Mouse (Mus musculus) heart, embryonic 11.5 days (tissue): ENCODE data around the gene Acod1. TPM values are rescaled to one million over a fixed set of nuclear protein-coding genes. Genes with fewer than 3 reads are reported as not detected.

ENCODE experiments used
- ATAC-seq: fragments of 200-750 bp; cut with Nextera tagmentation; replicated peaks from 2 replicates; pipeline ENCODE4 v1.8.0; 2017; ENCODE audit warnings: moderate library complexity; ENCODE audit not compliant: insufficient number of reproducible peaks, low FRiP score, low TSS enrichment
- H3K27ac ChIP-seq: fragments of 300-500 bp; sonication (generic); 2 replicates; pipeline ENCODE4 v1.5.1; 2014; ENCODE audit warnings: mild to moderate bottlenecking, low read depth, low read length
- H3K27me3 ChIP-seq: fragments of 300-500 bp; sonication (generic); 2 replicates; pipeline ENCODE4 v1.6.1; 2014; ENCODE audit warnings: mild to moderate bottlenecking, low read length, mixed read lengths; ENCODE audit not compliant: control insufficient read depth, insufficient read depth
- H3K36me3 ChIP-seq: fragments of 300-500 bp; sonication (generic); 2 replicates; pipeline ENCODE4 v1.6.1; 2014; ENCODE audit warnings: mild to moderate bottlenecking, low read length, moderate library complexity, mixed read lengths; ENCODE audit not compliant: control insufficient read depth, insufficient read depth
- H3K4me1 ChIP-seq: fragments of 300-500 bp; sonication (generic); 2 replicates; pipeline ENCODE4 v1.6.1; 2014; ENCODE audit warnings: low read length; ENCODE audit not compliant: control insufficient read depth, insufficient read depth
- H3K4me2 ChIP-seq: fragments of 300-500 bp; sonication (generic); 2 replicates; pipeline ENCODE4 v1.6.1; 2014; ENCODE audit warnings: mild to moderate bottlenecking, moderate library complexity
- H3K4me3 ChIP-seq: fragments of 300-500 bp; sonication (generic); 2 replicates; pipeline ENCODE4 v1.5.1; 2014; ENCODE audit warnings: low read depth, low read length
- H3K9ac ChIP-seq: fragments of 300-500 bp; sonication (generic); 2 replicates; pipeline ENCODE4 v1.6.1; 2014; ENCODE audit warnings: mild to moderate bottlenecking, low read depth, low read length, moderate library complexity
- H3K9me3 ChIP-seq: fragments of 300-500 bp; sonication (generic); replicated peaks from 2 replicates; pipeline ENCODE4 v1.6.1; 2016; ENCODE audit warnings: low read length; ENCODE audit not compliant: control insufficient read depth
- WGBS: fragments of 180-500 bp; shearing (Covaris S2); extraction: QIAGEN DNeasy Blood & Tissue Kit; methylation state at CpG from one replicate; pipeline ENCODE4 v1.1.7; 2014; ENCODE audit not compliant: insufficient replicate concordance; 5-methylcytosine and 5-hydroxymethylcytosine counted together
- polyA plus RNA-seq: library from polyadenylated mRNA; unstranded; fragments of >200 nt; fragmentation: Nextera tagmentation; extraction: Ambion mirVana; gene quantifications from 2 replicates; pipeline ENCODE4 v1.2.1, GENCODE M21; 2014

The Acod1 gene
- polyA plus RNA-seq, 1 experiment from 2014 or later: not detected

GRCm38 (mm10) chr14:103078006-103078912 lies 31.5 kb downstream of the Acod1 start:
- WGBS: 87% methylated on average over 16 of the region's 16 CpGs
- H3K36me3 ChIP-seq: peaks cover 5% of the 10 kb centered on the region; the same call in 1 of the 2 replicates
- no peak overlapping the region for H3K4me2 ChIP-seq
- H3K9me3 ChIP-seq: no peaks in the 10 kb centered on the region
- no peak for ATAC-seq
- no peak overlapping the region for H3K9ac ChIP-seq
- H3K27ac ChIP-seq: no peak overlapping the region
- H3K27me3 ChIP-seq: no peaks in the 10 kb centered on the region
- no peaks in the 10 kb centered on the region for H3K4me1 ChIP-seq
- H3K4me3 ChIP-seq: no peak overlapping the region

- WGBS: 82% methylated on average over 9 of the region's 9 CpGs
- Histone ChIP-seq H3K36me3 (peaks cover 5% of the 10 kb centered on the region; the same call in 1 of the 2 replicates), H3K4me2 (no peak overlapping the region), H3K4me1 (no peaks in the 10 kb centered on the region), H3K4me3 (no peak overlapping the region), H3K9me3 (no peaks in the 10 kb centered on the region), H3K9ac (no peak overlapping the region), H3K27me3 (no peaks in the 10 kb centered on the region), H3K27ac (no peak overlapping the region)
- ATAC-seq: no peak
These were observed 32.6 kb downstream of the Acod1 start for GRCm38 (mm10) chr14:103079209-103079977.

GRCm38 (mm10) chr14:103085840-103086533 lies 39.2 kb downstream of the Acod1 start:
- H3K27ac ChIP-seq: no peak overlapping the region
- H3K4me3 ChIP-seq: no peak overlapping the region
- no peaks in the 10 kb centered on the region for H3K9me3 ChIP-seq
- no peak overlapping the region for H3K9ac ChIP-seq
- H3K4me1 ChIP-seq: no peaks in the 10 kb centered on the region
- H3K36me3 ChIP-seq: peaks cover 19% of the 10 kb centered on the region
- no peaks in the 10 kb centered on the region for H3K27me3 ChIP-seq
- ATAC-seq: no peak
- 80% methylated on average over 1 of the region's 1 CpGs for WGBS
- H3K4me2 ChIP-seq: no peak overlapping the region

GRCm38 (mm10) chr14:103086671-103087324 lies 40.0 kb downstream of the Acod1 start:
- Histone ChIP-seq H3K27me3 (no peaks in the 10 kb centered on the region), H3K36me3 (peaks cover 19% of the 10 kb centered on the region), H3K27ac (0 out of 2 replicates have a peak overlapping the region, but pooled peaks have one; percentile 35), H3K9me3 (no peaks in the 10 kb centered on the region), H3K9ac (no peak overlapping the region), H3K4me3 (no peak overlapping the region), H3K4me2 (no peak overlapping the region), H3K4me1 (no peaks in the 10 kb centered on the region)
- 84% methylated on average over 4 of the region's 4 CpGs for WGBS
- ATAC-seq: peak; percentile 71

- H3K4me1 ChIP-seq: no peaks in the 10 kb centered on the region
- no peak overlapping the region for H3K4me2 ChIP-seq
- no peak overlapping the region for H3K9ac ChIP-seq
- peaks cover 17% of the 10 kb centered on the region for H3K36me3 ChIP-seq
- 62% methylated on average over 5 of the region's 5 CpGs for WGBS
- no peak overlapping the region for H3K4me3 ChIP-seq
- H3K9me3 ChIP-seq: no peaks in the 10 kb centered on the region
- no peak overlapping the region for H3K27ac ChIP-seq
- H3K27me3 ChIP-seq: no peaks in the 10 kb centered on the region
- ATAC-seq: no peak
These were observed 41.1 kb downstream of the Acod1 start for GRCm38 (mm10) chr14:103087846-103088245.

GRCm38 (mm10) chr14:103088624-103089023 lies 41.8 kb downstream of the Acod1 start:
- H3K4me3 ChIP-seq: no peak overlapping the region
- no peak overlapping the region for H3K27ac ChIP-seq
- no peak for ATAC-seq
- 79% methylated on average over 6 of the region's 6 CpGs for WGBS
- no peaks in the 10 kb centered on the region for H3K4me1 ChIP-seq
- no peak overlapping the region for H3K4me2 ChIP-seq
- peaks cover 17% of the 10 kb centered on the region for H3K36me3 ChIP-seq
- no peaks in the 10 kb centered on the region for H3K9me3 ChIP-seq
- H3K9ac ChIP-seq: no peak overlapping the region
- H3K27me3 ChIP-seq: no peaks in the 10 kb centered on the region

GRCm38 (mm10) chr14:103093236-103093635 lies 46.5 kb downstream of the Acod1 start:
- H3K4me3 ChIP-seq: no peak overlapping the region
- ATAC-seq: no peak
- no peaks in the 10 kb centered on the region for H3K9me3 ChIP-seq
- no peak overlapping the region for H3K27ac ChIP-seq
- 87% methylated on average over 3 of the region's 3 CpGs for WGBS
- no peaks in the 10 kb centered on the region for H3K4me1 ChIP-seq
- H3K27me3 ChIP-seq: no peaks in the 10 kb centered on the region
- H3K4me2 ChIP-seq: no peak overlapping the region
- H3K9ac ChIP-seq: no peak overlapping the region
- peaks cover 5% of the 10 kb centered on the region; the same call in 1 of the 2 replicates for H3K36me3 ChIP-seq

GRCm38 (mm10) chr14:103093670-103094069 lies 46.9 kb downstream of the Acod1 start:
- Histone ChIP-seq H3K36me3 (peaks cover 5% of the 10 kb centered on the region; the same call in 1 of the 2 replicates), H3K9ac (no peak overlapping the region), H3K4me3 (no peak overlapping the region), H3K4me1 (no peaks in the 10 kb centered on the region), H3K9me3 (no peaks in the 10 kb centered on the region), H3K4me2 (no peak overlapping the region), H3K27me3 (no peaks in the 10 kb centered on the region), H3K27ac (no peak overlapping the region)
- 43% methylated on average over 4 of the region's 4 CpGs for WGBS
- ATAC-seq: no peak
